In the genomic region with DNA sequence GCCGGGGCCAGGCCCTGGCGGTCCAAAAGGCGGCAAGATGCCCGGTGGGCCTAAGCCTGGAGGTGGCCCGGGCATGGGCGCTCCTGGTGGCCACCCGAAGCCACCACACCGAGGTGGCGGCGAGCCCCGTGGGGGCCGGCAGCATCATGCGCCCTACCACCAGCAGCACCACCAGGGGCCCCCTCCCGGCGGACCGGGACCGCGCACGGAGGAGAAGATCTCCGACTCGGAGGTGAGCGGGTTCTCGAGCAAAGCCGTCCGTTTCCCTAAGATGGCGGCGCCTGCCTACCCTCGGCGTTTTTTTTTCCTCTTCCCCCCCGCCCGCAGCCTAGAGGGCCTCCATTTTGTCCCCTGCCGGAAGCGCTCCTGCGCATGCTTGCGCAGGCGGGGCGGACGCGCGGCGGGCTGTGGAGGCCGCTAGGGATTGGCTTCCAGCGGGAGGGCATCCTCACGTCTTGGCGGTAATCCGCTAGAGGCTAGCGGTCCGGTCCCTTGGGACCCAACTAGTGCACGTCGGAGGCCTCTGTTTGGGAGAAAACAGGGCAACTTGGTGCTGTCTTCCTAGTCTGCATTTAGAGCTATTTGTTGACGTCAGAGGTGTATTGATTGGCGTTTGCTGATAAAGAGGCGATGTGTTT, we compare ENCODE assay signal across 1 mouse cellular context.
TF ChIP-seq lines count a peak whose summit lies in the region.

No protein-coding gene starts in this region.

TF ChIP-seq in MEL, 35 proteins besides CTCF, POLR2A, EP300 and RAD21 (continued from another document):
- TF ChIP-seq TBP (IDR thresholded peaks at IDR 0.05; ENCODE audit: low read depth, low read length): no peak
- peak; percentile 20; the same call in 1 of the 2 replicates for TF ChIP-seq CHD1 (IDR thresholded peaks at IDR 0.05; ENCODE audit: low read depth, low read length)
- no peak for TF ChIP-seq RCOR1 (IDR thresholded peaks at IDR 0.05; ENCODE audit: low read depth, low read length)
- no peak for TF ChIP-seq BHLHE40 (IDR thresholded peaks at IDR 0.05; ENCODE audit: borderline replicate concordance, low read depth, low read length)
- TF ChIP-seq USF1 (IDR thresholded peaks at IDR 0.05; ENCODE audit: low read depth, low read length): no peak
- TF ChIP-seq POLR2AphosphoS5 (IDR thresholded peaks at IDR 0.05; ENCODE audit: borderline replicate concordance, low read depth, low read length): no peak
- TF ChIP-seq ZKSCAN1 (IDR thresholded peaks at IDR 0.05; ENCODE audit: low read depth, low read length): no peak
- TF ChIP-seq MEF2A (IDR thresholded peaks at IDR 0.05; ENCODE audit: extremely low read depth, insufficient replicate concordance, low read depth, low read length, poor library complexity, severe bottlenecking): no peak
- TF ChIP-seq UBTF (IDR thresholded peaks at IDR 0.05; ENCODE audit: borderline replicate concordance, insufficient read depth, low read depth, low read length): 0 out of 2 replicates have a peak, but pooled peaks have one; percentile 74
- no peak for TF ChIP-seq USF2 (IDR thresholded peaks at IDR 0.05; ENCODE audit: borderline replicate concordance in 1 of 2, insufficient read depth in 1 of 2, low read depth in 1 of 2, low read length in 2 of 2)
- TF ChIP-seq ZNF384 (IDR thresholded peaks at IDR 0.05; ENCODE audit: low read depth, low read length): peak; percentile 89
- TF ChIP-seq SIN3A (IDR thresholded peaks at IDR 0.05; ENCODE audit: low read length): peak; percentile 74
- TF ChIP-seq MAFK (IDR thresholded peaks at IDR 0.05; ENCODE audit: borderline replicate concordance, low read depth, low read length): no peak
- TF ChIP-seq TCF12 (IDR thresholded peaks at IDR 0.05; ENCODE audit: low read depth, low read length): peak; percentile 39; the same call in 1 of the 2 replicates
- TF ChIP-seq SMC3 (IDR thresholded peaks at IDR 0.05; ENCODE audit: low read depth, low read length): no peak
- peak; percentile 76 for TF ChIP-seq MXI1 (IDR thresholded peaks at IDR 0.05; ENCODE audit: low read depth, low read length)
- TF ChIP-seq E2F4 (IDR thresholded peaks at IDR 0.05; ENCODE audit: borderline replicate concordance, low read depth, low read length): peak; percentile 72; the same call in 1 of the 2 replicates
- peak; percentile 28; the same call in 1 of the 2 replicates for TF ChIP-seq ZC3H11A (IDR thresholded peaks at IDR 0.05; ENCODE audit: low read depth, low read length)
- peak; percentile 47 for TF ChIP-seq NELFE (IDR thresholded peaks at IDR 0.05; ENCODE audit: low read depth, low read length)
